Mouse (Mus musculus): Measurements from ENCODE around the gene Gjd3.

The Gjd3 gene

DNA sequence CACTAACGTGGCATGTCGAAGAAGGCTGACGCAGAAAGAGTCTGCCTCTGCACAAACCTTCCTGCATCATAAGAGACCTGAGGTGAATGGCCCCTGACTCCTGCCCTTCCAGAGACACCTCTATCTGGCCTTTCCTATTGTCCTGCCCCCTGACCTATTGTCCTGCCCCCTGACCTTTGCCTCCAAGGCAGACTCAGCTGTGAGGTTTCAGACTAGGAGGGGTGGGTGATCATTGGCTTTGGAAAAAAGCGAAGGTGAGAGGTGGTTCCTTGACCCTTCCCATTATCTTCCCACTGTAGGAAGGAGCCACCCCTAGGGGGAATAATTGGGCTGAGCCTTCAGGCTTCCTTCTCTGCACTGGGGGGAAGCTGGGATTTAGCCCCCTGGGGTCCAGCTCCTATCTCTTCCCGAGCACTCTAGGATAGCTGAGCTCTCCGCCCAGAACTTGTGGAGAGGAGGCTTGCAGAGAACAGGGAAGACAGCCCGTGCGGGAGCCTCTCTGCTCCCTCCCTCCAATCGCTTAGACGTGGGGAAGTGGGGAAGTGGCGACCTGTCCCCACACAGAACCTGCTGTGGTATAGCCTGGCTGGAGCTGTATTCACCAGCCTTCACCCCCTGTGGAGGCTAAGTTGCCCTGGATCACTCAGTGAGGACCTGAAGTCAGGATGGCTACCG lies 20.3 kb downstream of the Gjd3 start:
- DNase-seq (ENCODE audit: low spot score), result no peak

DNA sequence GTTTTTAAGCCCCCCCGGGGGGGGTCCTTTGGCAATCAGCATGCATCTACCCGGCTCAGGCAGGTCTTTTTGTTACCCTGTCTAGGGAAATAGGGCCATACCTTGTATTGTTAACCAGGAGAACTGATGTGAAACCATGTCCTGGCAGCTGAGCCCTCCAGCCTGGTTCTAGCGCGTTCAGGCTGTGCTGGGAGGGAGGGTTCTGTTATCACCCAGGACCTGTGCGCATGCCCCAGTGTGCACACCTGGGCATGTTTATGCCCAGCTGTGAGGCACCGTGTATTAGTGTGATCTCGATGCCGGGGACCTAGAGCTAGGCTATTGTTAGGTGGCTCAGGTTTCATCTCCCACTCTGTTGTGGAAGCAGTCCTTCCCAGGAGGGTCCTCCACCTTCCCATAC lies 21.1 kb downstream of the Gjd3 start:
- DNase-seq (ENCODE audit: low spot score), result no peak

DNA sequence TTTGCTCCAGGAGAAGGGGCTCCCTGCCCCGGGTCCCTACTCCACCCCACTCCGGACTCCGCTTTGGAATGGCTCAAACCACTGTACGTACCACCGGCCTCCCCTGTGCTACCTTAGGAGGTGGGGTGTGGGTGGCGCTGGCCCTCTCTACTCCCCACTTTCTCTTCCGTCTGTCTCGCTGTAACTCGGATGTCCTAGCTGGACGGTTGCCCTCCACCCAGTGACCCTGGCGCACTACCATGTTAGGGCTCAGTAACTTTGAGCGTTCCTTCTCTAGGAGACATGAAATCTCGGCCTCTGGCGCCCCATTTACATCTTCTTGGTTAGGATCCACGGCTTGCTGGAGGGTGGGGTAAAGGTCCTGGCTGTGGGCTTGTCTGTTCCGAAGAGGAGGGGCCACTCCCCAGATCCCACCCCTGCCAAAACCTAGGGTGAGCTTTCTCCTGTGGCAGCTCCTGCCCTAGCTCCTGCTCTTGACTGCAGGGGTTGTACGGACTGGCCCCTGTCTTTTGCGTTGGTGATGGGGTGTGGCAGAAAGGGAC lies 21.7 kb downstream of the Gjd3 start:
- DNase-seq (ENCODE audit: low spot score), result no peak

DNA sequence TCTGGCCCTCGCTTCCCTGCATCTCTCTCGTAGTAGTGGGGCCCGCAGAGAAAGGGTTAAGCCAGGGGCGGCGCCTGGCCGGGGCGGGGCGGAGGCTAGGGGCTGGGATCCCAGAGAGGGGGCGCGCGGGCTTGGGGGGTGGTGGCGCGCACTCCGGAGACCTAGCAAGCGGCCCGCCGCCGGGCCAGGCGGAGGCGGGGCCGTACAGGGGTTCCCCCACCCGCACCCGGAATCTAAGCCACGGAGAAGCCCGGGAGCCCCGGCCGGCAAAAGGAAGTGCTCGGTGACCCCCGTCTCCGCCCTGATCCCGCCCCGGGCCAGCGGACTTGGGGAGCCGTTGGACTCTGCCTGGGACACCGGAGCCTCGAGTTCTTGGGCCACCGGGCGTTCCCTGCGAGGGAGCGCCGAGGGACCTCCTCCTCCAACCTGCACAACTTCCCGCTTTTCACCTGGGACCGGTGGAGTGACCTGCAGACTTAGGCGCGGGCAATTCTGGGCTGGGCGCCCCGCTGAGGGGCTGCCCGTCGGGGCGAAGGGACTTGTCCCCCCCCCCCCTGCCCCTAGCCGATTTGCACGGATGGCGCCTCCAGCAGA lies 22.4 kb downstream of the Gjd3 start:
- DNase-seq (ENCODE audit: low spot score), result no peak

DNA sequence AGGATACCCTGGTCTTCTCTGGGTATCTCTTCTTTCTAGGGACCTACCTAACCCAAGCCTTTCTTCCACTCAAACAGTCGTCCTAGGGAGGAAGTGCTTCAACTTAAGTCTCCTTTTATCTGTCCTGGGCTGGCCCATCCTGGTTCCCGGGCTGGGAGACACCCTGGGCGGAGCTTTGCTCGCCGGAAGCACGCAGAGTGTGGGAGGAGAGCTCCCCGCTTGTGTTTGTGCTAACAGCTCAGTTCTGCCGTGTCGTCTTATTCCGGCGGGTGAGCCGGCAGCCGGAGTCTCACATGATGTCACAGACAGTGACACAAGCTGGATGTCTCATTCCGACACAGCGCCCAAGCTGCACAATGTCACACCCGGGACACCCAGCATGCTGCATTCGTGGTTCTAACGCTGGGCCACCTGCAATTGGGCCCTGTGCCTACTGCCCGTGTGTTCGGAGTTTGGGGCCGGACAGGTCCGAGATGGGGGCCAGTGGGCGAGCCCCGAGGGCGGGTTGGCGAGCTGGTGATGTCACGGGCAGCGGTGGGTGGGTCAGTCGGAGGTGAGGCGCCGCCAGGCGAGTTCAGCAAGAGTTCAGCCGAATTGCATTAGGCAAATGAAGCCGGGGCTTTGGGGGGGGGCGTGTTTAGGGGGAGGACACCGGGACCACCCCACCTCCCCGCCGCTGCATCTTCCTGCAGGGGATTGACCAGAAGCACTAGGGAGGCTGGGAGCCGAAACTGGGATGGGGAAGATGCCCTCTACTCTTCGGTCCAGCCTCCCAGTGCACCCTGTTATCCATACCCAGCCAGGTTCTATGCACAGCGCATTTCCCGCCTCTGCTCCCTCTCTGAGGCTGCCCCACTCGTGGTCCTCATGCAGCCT lies 23.1 kb downstream of the Gjd3 start:
- DNase-seq (ENCODE audit: low spot score), result no peak

DNA sequence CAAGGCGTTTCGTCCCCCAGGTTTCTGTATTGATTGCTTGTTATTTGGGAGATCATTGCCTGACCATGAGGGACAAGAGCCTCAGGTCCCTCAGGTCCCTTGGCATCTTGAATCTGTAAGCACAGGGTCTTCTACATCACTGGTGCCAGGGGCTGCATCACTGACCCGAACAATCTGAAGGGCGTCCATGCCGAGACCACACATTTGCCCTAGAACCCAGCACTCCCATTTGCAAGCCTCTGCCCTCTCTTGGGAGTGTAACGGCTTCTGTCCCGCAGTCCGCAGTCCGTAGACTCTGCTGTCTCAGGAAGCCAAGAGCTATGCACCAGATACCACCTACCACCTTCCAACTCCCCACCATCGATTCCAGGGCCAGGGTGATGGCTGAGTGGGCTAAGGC lies 26.5 kb downstream of the Gjd3 start:
- DNase-seq (ENCODE audit: low spot score), result no peak

DNA sequence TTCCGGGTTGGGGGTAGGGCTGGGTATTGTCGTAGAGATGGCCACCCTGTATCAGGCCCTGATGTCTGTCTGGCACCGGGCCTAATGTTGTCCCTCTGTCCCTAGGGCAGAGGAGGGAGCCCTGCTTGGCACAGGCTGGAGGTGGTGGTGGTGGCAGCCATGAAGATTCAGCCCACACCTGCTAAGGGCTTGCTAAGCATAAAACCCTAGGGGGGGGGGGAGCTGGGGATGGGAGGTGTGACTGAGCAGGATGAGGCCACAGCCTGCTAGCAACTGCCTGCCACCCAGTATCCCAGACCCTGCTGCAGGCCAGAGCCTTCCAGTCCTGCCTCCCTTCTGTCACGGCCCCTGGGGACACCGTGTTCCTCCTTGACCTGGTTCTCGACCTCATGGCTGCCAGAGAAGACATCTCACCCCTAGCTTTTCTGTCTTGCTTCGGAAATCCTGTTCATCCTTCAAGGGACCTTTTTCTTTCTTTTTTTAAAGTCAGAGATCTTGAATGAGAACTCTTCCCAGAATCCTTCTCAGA lies 27.0 kb downstream of the Gjd3 start:
- no peak for DNase-seq (ENCODE audit: low spot score)

DNA sequence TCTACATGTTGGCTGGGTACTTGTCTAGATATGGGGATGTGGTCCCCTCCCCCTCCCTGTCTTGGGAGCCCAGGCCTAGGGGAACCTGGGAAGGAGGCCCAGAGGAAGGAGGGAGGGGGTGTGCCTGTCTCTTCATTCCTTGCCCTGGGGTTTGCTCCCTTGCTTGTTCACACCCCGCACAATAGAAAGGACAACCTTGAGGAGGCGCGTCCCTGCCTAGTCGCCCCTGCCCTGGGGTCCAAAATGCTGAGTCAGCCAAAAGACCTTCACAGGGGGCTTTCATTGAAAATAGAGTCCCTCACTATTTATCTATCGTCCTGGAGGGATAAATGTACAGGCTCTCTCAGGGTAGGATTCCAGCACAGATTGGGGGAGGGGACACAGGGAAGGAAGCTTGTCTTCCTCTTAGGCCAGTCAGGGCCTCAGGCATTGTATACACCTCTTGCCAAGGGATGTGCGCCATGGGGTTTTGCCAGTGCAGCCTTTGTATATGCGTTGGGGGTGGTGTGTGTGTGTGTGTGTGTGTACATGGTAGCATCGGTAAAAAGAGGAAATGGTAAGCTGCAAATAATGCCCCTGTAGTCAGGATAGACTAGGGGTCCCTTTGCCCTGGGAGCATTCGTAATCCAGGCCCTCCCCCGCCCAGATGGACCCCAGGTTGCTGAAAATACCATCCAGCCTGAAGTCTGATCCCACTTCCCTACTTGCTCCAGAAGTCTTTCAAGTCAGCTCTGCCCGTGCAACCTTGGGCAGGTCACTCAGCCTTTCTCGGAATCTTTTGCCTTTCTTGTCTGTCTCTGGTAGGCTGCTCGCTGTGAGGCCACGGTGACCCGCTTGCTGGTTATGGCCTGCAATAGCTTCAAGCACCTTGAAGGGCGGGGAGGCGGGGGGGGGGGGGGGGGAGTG lies 27.8 kb downstream of the Gjd3 start:
- no peak for DNase-seq (ENCODE audit: low spot score)

DNA sequence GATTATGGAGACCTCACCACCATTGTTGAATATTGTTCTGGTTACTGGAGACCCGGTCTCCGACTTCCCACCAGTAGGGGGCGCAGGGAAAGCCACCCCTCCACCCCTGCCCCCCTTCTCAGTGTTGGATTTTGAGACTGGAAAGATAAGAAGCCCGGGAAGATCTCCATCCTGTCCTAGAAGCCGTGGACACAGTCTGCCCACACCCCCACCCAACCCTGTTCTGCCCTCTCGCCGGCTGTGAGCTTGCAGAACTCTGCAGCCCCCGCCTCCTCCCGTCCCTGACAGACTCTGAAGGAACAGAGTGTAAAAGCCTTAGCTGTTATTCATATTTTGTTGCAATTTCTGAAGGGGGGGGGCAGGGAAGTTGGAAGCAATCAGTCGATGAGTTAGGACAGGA lies 28.4 kb downstream of the Gjd3 start:
- no peak for DNase-seq (ENCODE audit: low spot score)

DNA sequence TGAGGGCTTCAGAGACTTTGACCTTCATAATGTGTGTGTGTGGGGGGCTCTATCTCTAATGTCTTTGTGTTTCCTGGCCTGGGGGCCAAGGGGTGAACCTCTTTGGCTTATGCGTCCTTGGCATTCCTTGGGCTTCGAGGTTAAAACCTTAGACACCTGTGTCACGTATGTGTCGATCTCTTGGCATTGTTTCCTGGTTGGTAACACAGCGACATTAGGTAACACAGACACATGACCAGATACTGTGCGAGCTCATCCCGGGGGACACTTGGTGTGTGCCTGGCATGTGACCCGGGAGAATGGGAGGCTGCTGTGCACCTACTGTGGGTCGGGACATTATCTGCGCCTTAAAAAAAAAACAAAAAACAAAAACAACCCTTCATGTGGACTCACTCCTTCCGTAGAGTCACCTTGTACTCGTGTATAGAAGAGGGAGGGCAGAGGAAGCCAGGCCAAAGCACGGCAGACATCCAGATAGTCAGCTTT lies 28.9 kb downstream of the Gjd3 start:
- no peak for DNase-seq (ENCODE audit: low spot score)

DNA sequence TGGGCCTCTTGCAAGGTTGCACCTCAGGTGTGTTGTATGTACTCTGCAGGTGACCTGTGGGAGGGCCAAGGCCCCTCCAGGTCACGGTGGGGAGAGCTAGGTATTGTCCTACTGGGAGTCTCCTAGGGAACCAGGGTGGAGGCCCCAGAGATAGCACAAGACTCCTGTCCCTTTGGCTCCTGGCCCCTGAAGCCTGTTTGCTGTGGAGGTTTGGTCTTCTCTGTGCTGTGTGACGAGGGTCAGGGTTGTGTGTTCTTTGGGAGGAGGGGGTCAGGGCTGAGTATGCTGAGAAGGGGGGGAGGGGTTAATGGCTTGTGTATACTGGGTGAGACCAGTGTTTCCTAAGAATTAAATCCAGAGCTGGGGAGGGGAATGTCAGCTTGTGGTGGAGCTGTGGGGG lies 29.5 kb downstream of the Gjd3 start:
- DNase-seq (ENCODE audit: low spot score), result no peak

DNA sequence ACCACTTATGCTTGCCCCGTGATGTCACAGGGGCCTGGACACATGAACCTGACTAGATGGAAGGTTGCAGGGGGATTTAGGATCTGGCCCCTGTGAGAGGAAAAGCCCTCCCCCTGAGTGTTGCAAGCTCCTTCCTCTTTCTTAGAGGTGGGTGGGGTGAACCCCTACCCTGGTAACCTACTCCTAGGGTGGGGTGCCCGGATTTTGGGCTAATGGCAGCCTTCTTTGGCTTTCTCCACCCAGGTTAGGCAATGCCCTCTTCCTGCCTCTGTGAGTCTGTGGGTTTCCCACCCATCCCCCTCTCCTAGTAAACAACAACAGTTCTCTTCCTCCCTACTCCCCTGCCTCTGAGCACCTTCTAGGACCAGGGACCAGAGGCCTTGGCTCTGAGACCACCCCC lies 30.1 kb downstream of the Gjd3 start:
- no peak for DNase-seq (ENCODE audit: low spot score)

DNA sequence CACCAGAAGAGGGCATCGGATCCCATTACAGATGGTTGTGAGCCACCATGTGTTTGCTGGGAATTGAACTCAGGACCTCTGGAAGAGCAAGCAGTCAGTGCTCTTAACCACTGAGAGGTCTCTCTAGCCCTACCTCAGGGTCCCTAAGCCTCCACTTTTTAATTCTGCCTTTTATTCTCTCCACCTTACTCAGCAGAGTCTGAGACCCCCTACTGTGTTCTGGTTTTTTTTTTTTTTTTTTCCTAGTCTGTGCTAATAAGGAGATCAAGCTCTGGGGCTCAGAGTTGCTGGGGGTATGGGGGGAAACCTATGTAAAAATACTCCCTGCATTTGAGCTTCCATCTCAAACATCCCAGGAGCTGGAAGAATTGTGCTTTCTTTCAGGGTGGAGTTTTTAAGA lies 30.7 kb downstream of the Gjd3 start:
- DNase-seq (ENCODE audit: low spot score), result no peak

DNA sequence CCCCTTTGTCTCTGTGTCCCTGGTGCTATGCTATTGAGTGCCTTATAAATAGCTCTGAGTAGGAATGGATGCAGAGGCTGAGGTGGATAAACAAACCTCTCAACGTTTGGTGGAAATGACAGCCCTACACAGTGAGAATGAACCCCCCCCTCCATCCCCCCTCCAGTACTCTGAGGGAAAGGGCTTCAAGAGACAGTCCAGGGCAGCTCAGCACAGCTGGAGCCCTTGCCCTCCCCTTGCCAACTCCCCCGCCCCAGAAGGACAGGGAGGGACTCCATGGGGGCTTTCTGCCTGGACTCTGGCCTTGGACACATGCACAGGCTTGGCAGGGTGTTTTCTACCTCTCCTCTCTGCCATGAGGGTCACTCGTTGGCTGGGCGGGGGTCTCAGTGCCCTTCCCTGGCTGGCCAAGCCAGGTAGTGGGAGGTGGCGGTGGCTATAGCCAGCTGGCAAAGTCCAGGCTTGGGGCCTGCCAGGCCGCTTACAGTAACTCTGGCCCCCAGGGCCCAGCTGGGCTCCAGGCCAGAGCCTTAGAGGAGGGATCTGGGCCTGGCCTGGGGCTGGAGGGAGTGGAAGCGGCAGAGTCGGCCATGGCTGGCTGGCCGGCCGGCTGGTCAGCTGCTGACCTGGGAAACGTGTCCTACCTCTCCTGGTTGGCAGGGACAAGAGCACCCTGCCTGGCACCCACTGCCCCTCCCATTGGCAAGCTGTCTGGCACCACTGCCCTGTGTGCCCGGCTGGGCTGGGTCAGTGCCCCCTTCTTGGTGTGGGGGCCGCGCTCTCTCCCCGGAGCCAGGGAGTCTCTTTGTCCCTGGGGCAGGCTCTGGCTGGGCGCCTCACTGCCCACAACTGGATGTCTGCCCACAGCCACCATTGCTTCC lies 31.6 kb downstream of the Gjd3 start:
- DNase-seq (ENCODE audit: low spot score), result no peak

DNA sequence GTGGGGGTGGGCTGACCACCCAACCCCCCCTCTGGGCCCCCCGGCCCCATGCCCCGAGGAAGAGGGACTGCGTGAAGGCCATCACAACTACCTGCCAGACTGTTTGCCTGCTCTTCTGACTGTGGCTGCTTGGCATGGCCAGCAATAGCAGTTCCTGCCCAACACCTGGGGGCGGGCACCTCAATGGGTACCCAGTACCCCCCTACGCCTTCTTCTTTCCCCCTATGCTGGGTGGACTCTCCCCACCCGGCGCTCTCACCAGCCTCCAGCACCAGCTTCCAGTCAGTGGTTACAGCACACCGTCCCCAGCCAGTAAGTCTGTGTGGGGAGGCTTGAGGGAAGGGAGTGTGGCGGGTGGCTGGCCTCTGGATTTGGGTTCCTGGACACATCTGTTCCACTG lies 32.3 kb downstream of the Gjd3 start:
- no peak for DNase-seq (ENCODE audit: low spot score)

DNA sequence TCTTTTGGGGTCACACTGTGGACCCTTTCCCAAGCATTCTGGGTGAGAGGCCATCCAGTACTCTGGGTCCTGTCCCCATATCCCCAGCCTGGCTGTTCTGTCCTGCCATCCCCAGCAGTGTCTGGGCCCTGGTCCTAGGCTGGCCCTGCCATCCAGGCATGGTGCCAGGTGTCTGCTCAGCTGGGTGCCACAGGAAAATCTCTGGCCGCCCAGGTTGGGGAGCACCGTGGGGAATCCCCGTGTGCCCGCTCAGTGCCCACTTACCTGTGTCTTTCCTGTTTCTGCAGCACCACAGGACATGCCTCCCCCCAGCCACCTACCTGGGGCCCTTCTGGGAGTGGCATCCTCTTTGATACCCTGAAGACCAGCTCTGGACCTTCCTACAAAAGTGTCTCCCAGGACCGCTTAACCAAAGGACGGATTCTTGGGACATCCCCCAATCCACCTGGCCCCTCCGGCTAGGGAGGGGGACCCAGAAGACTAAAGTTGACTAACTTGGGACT lies 32.8 kb downstream of the Gjd3 start:
- no peak for DNase-seq (ENCODE audit: low spot score)

DNA sequence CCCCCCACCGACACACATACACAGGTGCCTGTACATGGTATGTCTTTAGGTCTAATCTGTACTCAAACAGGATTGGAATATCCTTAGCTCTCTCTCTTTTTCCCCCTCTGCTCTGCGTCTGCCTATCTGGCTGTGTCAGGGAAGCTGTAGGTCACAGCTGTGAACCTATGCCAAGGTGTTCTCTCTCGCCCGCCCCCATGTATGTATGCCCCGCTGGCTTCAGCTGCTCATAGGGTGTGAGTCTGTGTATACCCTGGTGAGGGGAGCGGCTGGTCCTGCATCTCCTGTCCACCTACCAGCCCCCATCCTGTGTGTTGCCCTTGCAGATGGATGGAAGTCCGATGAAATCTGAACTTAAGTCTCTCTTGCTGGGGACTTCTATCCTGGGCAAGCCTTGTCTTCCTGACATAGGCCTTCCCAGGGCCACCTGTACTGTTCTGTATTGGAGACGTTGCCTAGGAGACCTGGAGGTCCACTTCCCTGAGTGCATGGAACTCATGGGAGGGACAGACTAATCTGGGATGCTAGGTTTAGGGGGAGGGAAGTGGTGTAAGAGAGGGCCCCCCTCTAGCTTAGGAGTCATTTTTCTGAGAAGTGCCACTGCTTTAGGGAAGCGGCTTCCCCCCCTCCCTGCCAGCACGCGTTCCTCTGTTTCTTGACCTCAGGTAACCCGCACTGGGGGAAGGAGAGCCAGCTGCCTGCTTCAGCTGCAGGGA lies 33.4 kb downstream of the Gjd3 start:
- no peak for DNase-seq (ENCODE audit: low spot score)

DNA sequence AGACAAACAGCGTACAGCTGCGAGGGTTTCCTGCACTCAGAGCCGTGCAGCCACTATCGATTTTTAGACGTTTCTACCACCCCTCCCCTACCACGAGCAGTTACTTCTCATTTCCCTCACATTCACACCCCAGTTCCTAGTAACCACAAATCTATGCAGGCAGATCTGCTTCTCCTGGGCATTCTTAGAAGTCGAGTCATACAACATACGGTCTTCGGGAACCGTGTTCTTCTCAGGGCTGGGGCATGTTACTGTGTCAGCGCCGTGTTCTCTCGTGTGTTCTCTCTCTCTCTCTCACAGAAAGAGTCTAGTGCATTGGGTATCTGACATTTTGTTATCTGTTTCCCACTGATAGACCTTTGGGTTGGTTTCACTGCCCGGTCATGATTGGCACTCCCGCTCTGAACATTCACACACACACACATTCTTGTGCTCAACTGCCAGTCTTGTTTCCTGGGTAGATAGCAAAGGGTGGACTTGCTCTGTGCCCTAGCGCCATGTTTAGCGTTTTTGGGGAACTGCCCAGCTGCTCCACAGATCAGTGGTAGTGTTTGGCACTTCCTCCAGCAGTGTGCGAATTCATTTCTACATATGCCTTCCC lies 34.7 kb downstream of the Gjd3 start:
- no peak for DNase-seq (ENCODE audit: low spot score)

DNA sequence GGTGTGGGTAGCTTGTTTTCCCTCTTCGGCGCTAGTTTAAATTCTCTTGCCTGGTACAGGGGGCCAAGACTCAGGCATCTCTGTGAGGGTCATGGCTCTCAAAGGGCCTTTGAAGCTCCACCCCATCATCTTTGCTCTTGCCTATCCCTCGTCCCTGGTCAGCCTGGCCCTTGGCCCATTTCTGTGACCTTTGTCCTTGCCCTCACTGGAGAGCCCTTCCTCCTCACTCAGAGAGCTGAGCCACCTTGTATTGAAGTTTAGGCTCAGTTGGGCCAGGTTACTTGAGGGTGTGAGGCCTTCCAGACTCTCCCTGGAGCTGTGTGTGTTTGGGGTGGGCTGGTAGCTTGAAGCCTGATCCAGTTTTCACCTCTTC lies 37.2 kb downstream of the Gjd3 start:
- no peak for DNase-seq (ENCODE audit: low spot score)
